22 mouse cellular contexts compared by ENCODE assay signal in the genomic region with DNA sequence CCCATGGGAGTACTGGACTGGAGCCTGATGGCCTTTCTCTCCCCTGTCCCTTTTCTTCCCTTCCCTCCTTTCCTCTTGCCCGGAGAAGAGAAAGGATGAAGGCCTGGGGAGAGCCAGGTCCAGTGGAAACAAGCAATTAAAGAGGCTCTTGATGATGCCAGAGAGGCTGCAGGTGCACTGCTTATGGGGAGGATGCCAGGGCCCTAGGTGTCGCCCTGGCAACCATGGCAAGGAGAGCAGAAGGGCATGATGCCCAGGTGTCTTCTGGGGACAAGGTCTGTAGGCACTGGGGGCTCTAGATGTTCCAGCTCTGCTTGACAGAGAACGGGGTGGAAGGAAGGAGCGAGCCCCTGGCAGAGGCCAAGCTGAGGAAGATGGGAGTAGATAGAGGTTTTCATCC. TPM values are rescaled to one million over a fixed set of nuclear protein-coding genes. Genes with fewer than 3 reads are reported as not detected.
DNase-seq lines count a peak whose midpoint lies in the region; TF ChIP-seq lines count a peak whose summit lies in the region.
"Had no signal": no experiment of that assay in that cellular context is flagged by ENCODE, and none has a peak within 500 bp of the region (broad histone marks: within the 10 kb centered on the region; RNA-seq: fewer than 3 reads in every experiment).

No protein-coding gene starts in this region.

- no peak for DNase-seq in layer of hippocampus, adult 2 months (ENCODE audit: low spot score in 2 of 2)
- no peak for DNase-seq in layer of hippocampus, postnatal 25 days (ENCODE audit: extremely low spot score in 1 of 2, low spot score in 1 of 2)
- DNase-seq in cerebellum, adult 11 months: peak; percentile 67
- peak; percentile 60 for DNase-seq in cerebellum, adult 8-10 months
- DNase-seq in cerebellum, postnatal 14 days: peak; percentile 83 to 84
- DNase-seq in lung, postnatal 10 days: no peak
- DNase-seq in embryo, embryonic 9.5 days (ENCODE audit: extremely low spot score): no peak
- DNase-seq in yolk sac, embryonic 10.5 days (ENCODE audit: low spot score): no peak
- DNase-seq: adrenal gland, postnatal 10 days; forebrain, postnatal 0 days; gastrocnemius, adult 2 months; gastrocnemius, postnatal 25 days had no signal

- TF ChIP-seq CTCF in layer of hippocampus, adult 2 months (conservative IDR thresholded peaks at IDR 0.05): no peak

- H3K4me3 ChIP-seq in layer of hippocampus, adult 2 months: no peak overlapping the region
- H3K4me3 ChIP-seq: embryonic facial prominence, embryonic 10.5 days; forebrain, embryonic 13.5 days; gastrocnemius, adult 2 months; heart, embryonic 12.5 days; hindbrain, embryonic 10.5 days; intestine, embryonic 15.5 days had no signal

- 0 out of 2 replicates have a peak overlapping the region, but pooled peaks have one; percentile 29 for H3K27ac ChIP-seq in layer of hippocampus, adult 2 months
- H3K27ac ChIP-seq: embryonic facial prominence, embryonic 10.5 days; forebrain, embryonic 13.5 days; gastrocnemius, adult 2 months; hindbrain, embryonic 10.5 days; hindbrain, embryonic 14.5 days; intestine, embryonic 15.5 days had no signal

RNA-seq across cellular contexts. Expression of a gene that starts 23.2 kb away (rescaled TPM):
- total RNA-seq in layer of hippocampus, adult 2 months (2021): 100 to 1,000 TPM in 1 of 2 experiments, 10 to 100 TPM in 1; 95.8 to 102 TPM
- total RNA-seq in layer of hippocampus, postnatal 25 days (2021): 10 to 100 TPM; 74.4 to 96.5 TPM
- total RNA-seq: gastrocnemius, adult 2 months; gastrocnemius, postnatal 25 days; granulocyte monocyte progenitor cell, adult 5-6 weeks; heart, adult 8-10 months; heart, postnatal 25 days; MEL had no signal

RNA-seq across cellular contexts. Expression of a gene that starts 50.2 kb away (rescaled TPM):
- 10 to 100 TPM; 10.2 to 10.9 TPM for total RNA-seq in layer of hippocampus, adult 2 months (2021)
- 10 to 100 TPM in 1 of 2 experiments, 1 to 10 TPM in 1; 8.3 to 10.6 TPM for total RNA-seq in layer of hippocampus, postnatal 25 days (2021)
- total RNA-seq: MEL had no signal

Comparison
In these comparisons a context has a peak if more than half of its experiments do, and no peak if none do; other contexts are left out.
1. DNase-seq: peak in cerebellum, adult 11 months (single experiment), cerebellum, adult 8-10 months (single experiment) and cerebellum, postnatal 14 days (2 of 2); none in layer of hippocampus, adult 2 months (0 of 2), layer of hippocampus, postnatal 25 days (0 of 2), lung, postnatal 10 days (single experiment), embryo, embryonic 9.5 days (single experiment) and yolk sac, embryonic 10.5 days (single experiment).